9 mouse cellular contexts compared by ENCODE assay signal in the genomic region with DNA sequence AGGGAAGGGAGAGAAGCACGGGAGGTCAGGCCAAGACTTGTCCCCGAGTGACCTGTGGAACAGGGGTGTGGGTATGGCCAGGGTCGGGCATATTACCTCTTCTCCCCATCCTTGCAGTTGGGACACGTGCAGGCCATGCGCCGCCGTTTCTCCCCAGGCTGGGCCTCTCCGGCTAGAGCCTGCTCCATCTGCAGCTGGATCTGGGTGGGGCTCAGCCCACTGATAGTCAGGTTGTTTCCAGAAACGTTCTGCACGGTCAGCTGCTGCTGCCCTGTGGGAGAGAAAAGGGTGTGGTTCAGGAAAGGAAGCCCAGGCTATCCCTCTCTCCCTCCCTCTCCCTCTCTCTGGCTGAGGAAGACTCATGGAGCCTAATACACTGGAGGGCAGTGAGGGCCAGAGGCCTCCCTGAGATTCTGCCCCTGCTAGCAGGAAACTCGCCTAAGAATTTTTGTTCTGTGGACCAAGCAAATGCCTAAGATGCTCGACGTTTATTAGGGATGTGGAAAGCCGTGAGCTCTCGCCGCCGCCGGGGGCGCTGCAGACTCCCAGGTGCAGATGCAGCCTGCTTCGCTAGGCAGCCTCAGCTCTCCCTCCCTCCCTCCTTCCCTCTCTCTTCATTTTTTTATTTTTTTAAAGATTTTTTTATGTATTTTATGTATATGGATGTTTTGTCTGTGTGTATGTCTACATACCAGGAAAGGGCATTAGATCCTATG. TPM values are rescaled to one million over a fixed set of nuclear protein-coding genes. Genes with fewer than 3 reads are reported as not detected.
A peak's percentile ranks its signal among the peaks of the same experiment; 100 is the strongest.
DNase-seq lines count a peak whose midpoint lies in the region; ATAC-seq and TF ChIP-seq lines count a peak whose summit lies in the region.
"Had no signal": no experiment of that assay in that cellular context is flagged by ENCODE, and none has a peak within 500 bp of the region (broad histone marks: within the 10 kb centered on the region; RNA-seq: fewer than 3 reads in every experiment).

No protein-coding gene starts in this region.

- peaks cover 15% of the 10 kb centered on the region; the same call in 1 of the 2 replicates for H3K36me3 ChIP-seq in forebrain, embryonic 11.5 days (ENCODE audit: control insufficient read depth, insufficient read depth, low read length)
- H3K36me3 ChIP-seq in forebrain, embryonic 10.5 days (replicated peaks) = peaks cover 97% of the 10 kb centered on the region
- peaks cover 68% of the 10 kb centered on the region for H3K36me3 ChIP-seq in small intestine, adult 2 months (ENCODE audit: control insufficient read depth, insufficient read depth, low read length)

- no peak overlapping the region for H3K9ac ChIP-seq in forebrain, embryonic 11.5 days (ENCODE audit: low read length)

- TF ChIP-seq POLR2A in small intestine, adult 2 months (IDR thresholded peaks at IDR 0.05; ENCODE audit: low read depth, low read length) = no peak

- no peak overlapping the region for H3K4me2 ChIP-seq in forebrain, embryonic 11.5 days (ENCODE audit: low read depth, low read length, severe bottlenecking)

- ATAC-seq in forebrain, embryonic 11.5 days (replicated peaks; ENCODE audit: low FRiP score) = no peak

- peak; percentile 64 for DNase-seq in forebrain, embryonic 11.5 days (ENCODE audit: low spot score)
- no peak for DNase-seq in forebrain, embryonic 10.5 days (ENCODE audit: extremely low spot score, low spot score)
- DNase-seq in retina, embryonic 14.5 days (ENCODE audit: low spot score) = peak; percentile 28
- DNase-seq in retina, postnatal 1 day = no peak
- DNase-seq in gastrocnemius, postnatal 14 days = peak; percentile 74
- DNase-seq in cerebellum, postnatal 4 days (ENCODE audit: low spot score in 2 of 2) = no peak
- no peak for DNase-seq in cerebellum, adult 8-10 months

- intact Hi-C loops in gastrocnemius, postnatal 14 days (cut with DNase I; ENCODE audit: low total_unique reads) = no loop called here

- H3K27ac ChIP-seq in forebrain, embryonic 11.5 days (ENCODE audit: low read depth, low read length) = no peak overlapping the region
- no peak overlapping the region for H3K27ac ChIP-seq in forebrain, embryonic 10.5 days
- H3K27ac ChIP-seq in small intestine, adult 2 months (ENCODE audit: insufficient read depth, low read depth, low read length) = no peak overlapping the region

- 0 out of 2 replicates have a peak, but pooled peaks have one; percentile 8 for TF ChIP-seq CTCF in small intestine, adult 2 months (IDR thresholded peaks at IDR 0.05; ENCODE audit: extremely low read depth, insufficient read length, insufficient replicate concordance, low read depth, low read length)

- H3K9me3 ChIP-seq in forebrain, embryonic 11.5 days (ENCODE audit: control insufficient read depth, low read length) = no peaks in the 10 kb centered on the region
- H3K9me3 ChIP-seq in forebrain, embryonic 10.5 days = no peaks in the 10 kb centered on the region

- H3K27me3 ChIP-seq in forebrain, embryonic 11.5 days (ENCODE audit: control insufficient read depth, insufficient read depth, low read length) = no peaks in the 10 kb centered on the region
- H3K27me3 ChIP-seq in forebrain, embryonic 10.5 days (ENCODE audit: poor library complexity, severe bottlenecking) = no peaks in the 10 kb centered on the region
- H3K27me3 ChIP-seq in small intestine, adult 2 months (ENCODE audit: control insufficient read depth, insufficient read depth, low read length) = no peaks in the 10 kb centered on the region

- no peaks in the 10 kb centered on the region for H3K4me1 ChIP-seq in forebrain, embryonic 11.5 days (replicated peaks; ENCODE audit: control insufficient read depth, insufficient read depth, low read length)
- H3K4me1 ChIP-seq in forebrain, embryonic 10.5 days = no peaks in the 10 kb centered on the region
- peaks cover 13% of the 10 kb centered on the region for H3K4me1 ChIP-seq in small intestine, adult 2 months (ENCODE audit: control insufficient read depth, insufficient read depth, insufficient read length, low read length)

- 62% methylated on average over 20 of the region's 20 CpGs for WGBS in forebrain, embryonic 11.5 days
- 60% methylated on average over 20 of the region's 20 CpGs for WGBS in forebrain, embryonic 10.5 days
- 42% methylated on average over 20 of the region's 20 CpGs for WGBS in small intestine, adult 2 months

- no peak overlapping the region for H3K4me3 ChIP-seq in forebrain, embryonic 11.5 days (ENCODE audit: low read depth, low read length)
- H3K4me3 ChIP-seq in forebrain, embryonic 10.5 days = no peak overlapping the region
- H3K4me3 ChIP-seq in small intestine, adult 2 months (ENCODE audit: low read depth, low read length) = no peak overlapping the region
- H3K4me3 ChIP-seq: myocyte had no signal

RNA-seq across cellular contexts. Expression of gene Pnpo, which starts 12.4 kb away (rescaled TPM):
- polyA plus RNA-seq in forebrain, embryonic 11.5 days (2014; fragmentation: Nextera tagmentation; extraction: Ambion mirVana) = 24.8 and 28.8 TPM in 2 replicates
- polyA plus RNA-seq in forebrain, embryonic 10.5 days (2016; fragmentation: Nextera tagmentation; extraction: Ambion mirVana) = 36.8 and 40.7 TPM in 2 replicates
- 1 to 10 TPM; 8.5 to 9.5 TPM for total RNA-seq in gastrocnemius, postnatal 14 days (2021)
- polyA plus RNA-seq in small intestine, adult 2 months (2012; rRNA removed) = 28.4 and 44.6 TPM in 2 replicates

RNA-seq across cellular contexts. Expression of gene Sp2, which starts 26.6 kb away (rescaled TPM):
- 30.9 and 31.0 TPM in 2 replicates for polyA plus RNA-seq in forebrain, embryonic 11.5 days (2014; fragmentation: Nextera tagmentation; extraction: Ambion mirVana)
- polyA plus RNA-seq in forebrain, embryonic 10.5 days (2016; fragmentation: Nextera tagmentation; extraction: Ambion mirVana) = 29.7 and 30.9 TPM in 2 replicates
- total RNA-seq in gastrocnemius, postnatal 14 days (2021) = 10 to 100 TPM; 13.1 to 13.6 TPM
- polyA plus RNA-seq in small intestine, adult 2 months (2012; rRNA removed) = 11.0 and 20.1 TPM in 2 replicates

RNA-seq across cellular contexts. Expression of gene Prr15l, which starts 28.3 kb away (rescaled TPM):
- polyA plus RNA-seq in forebrain, embryonic 11.5 days (2014; fragmentation: Nextera tagmentation; extraction: Ambion mirVana) = 0.25 and 0.29 TPM in 2 replicates
- 0.36 and 0.40 TPM in 2 replicates for polyA plus RNA-seq in forebrain, embryonic 10.5 days (2016; fragmentation: Nextera tagmentation; extraction: Ambion mirVana)
- not detected for total RNA-seq in gastrocnemius, postnatal 14 days (2021)
- 56.6 and 137 TPM in 2 replicates for polyA plus RNA-seq in small intestine, adult 2 months (2012; rRNA removed)

RNA-seq across cellular contexts. Expression of gene Cdk5rap3, which starts 39.9 kb away (rescaled TPM):
- 83.4 and 94.0 TPM in 2 replicates for polyA plus RNA-seq in forebrain, embryonic 11.5 days (2014; fragmentation: Nextera tagmentation; extraction: Ambion mirVana)
- polyA plus RNA-seq in forebrain, embryonic 10.5 days (2016; fragmentation: Nextera tagmentation; extraction: Ambion mirVana) = 107 and 111 TPM in 2 replicates
- 10 to 100 TPM; 26.5 to 30.0 TPM for total RNA-seq in gastrocnemius, postnatal 14 days (2021)
- 23.2 and 33.1 TPM in 2 replicates for polyA plus RNA-seq in small intestine, adult 2 months (2012; rRNA removed)

RNA-seq across cellular contexts. Expression of gene Sp6, which starts 57.0 kb away (rescaled TPM):
- polyA plus RNA-seq in forebrain, embryonic 11.5 days (2014; fragmentation: Nextera tagmentation; extraction: Ambion mirVana) = 0.17 TPM in 1 of 2 replicates, not detected in the other
- 1.8 and 2.1 TPM in 2 replicates for polyA plus RNA-seq in forebrain, embryonic 10.5 days (2016; fragmentation: Nextera tagmentation; extraction: Ambion mirVana)
- under 1 TPM; 0.10 to 0.11 TPM for total RNA-seq in gastrocnemius, postnatal 14 days (2021)
- 0.13 and 0.22 TPM in 2 replicates for polyA plus RNA-seq in small intestine, adult 2 months (2012; rRNA removed)

Comparison
In these comparisons a context has a peak if more than half of its experiments do, and no peak if none do; other contexts are left out.
1. DNase-seq: peak in forebrain, embryonic 11.5 days (single experiment), retina, embryonic 14.5 days (single experiment) and gastrocnemius, postnatal 14 days (single experiment); none in forebrain, embryonic 10.5 days (single experiment), retina, postnatal 1 day (single experiment), cerebellum, postnatal 4 days (0 of 2) and cerebellum, adult 8-10 months (single experiment).
2. RNA of gene Prr15l, which starts 28.3 kb away (polyA plus RNA-seq): 56.6 to 137 TPM in small intestine, adult 2 months; 0.36 to 0.40 TPM in forebrain, embryonic 10.5 days and 0.25 to 0.29 TPM in forebrain, embryonic 11.5 days; every median in the first group is over 10 times any median in the second.